Mouse (Mus musculus) bone marrow, adult 2 months (tissue): ENCODE data around the gene Znhit6.

ENCODE experiments used
- CTCF ChIP-seq: fragments of 200-500 bp; IDR thresholded peaks from 2 replicates; pipeline ENCODE4 v1.5.1; 2011; ENCODE audit warnings: low read length, control low read depth; ENCODE audit not compliant: control insufficient read depth, insufficient read depth
- POLR2A ChIP-seq: fragments of 200-500 bp; IDR thresholded peaks from 2 replicates; pipeline ENCODE4 v1.6.1; 2011; ENCODE audit warnings: low read depth, mild to moderate bottlenecking, control low read depth, low read length, borderline replicate concordance; ENCODE audit not compliant: control insufficient read depth

GRCm38 (mm10) chr3:145653191-145653940, 77.4 kb downstream of the Znhit6 start:
- TF ChIP-seq POLR2A (no peak), CTCF (no peak)
